In the genomic region with DNA sequence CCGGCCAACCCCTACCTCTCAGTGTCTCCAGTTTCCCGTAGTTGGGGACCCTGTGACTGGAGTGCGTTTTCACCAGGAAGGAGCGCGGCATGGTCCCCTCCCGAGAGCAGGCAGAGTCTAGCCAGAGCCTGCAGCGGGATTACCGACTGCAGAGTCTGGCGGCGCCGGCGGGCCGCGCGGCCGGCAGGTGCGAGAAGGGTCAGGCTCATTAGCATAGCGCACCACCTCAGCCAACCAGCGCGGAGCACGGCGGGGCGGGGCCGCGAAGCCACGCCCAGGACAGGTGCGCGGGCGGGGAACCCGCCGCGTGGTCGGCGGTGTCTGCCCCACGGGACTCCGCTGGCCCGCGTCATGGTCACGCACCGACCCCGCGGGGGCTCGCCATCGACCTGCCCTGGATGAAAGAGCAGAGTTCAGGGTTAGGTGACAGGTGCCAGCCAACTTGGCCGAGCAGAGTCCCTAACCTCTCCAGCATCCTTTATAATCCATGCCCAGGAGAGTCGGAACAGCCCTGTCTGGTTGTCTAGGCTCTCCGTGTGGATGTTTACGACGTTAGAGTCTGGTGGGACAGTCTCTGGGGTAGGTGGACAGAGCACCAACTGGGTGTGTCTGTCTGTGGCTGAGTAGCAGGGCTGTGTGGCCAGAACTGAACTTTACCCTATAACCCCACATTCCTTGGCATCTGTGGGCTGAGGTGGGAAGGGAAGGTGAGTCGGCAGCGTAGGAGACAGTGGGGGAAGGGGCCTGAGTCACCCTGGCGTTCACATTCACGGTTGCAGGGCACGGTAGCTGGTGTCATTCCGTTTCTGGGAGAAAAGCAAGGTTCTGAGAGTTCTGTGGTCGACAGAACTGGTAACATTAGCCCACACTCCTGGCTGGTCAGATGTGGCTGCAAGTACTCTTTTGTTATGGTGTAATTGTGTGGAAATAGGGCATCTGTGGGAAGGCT, we compare ENCODE assay signal across 8 mouse cellular contexts. TPM values are rescaled to one million over a fixed set of nuclear protein-coding genes. Genes with fewer than 3 reads are reported as not detected.
DNase-seq lines count a peak whose midpoint lies in the region; ATAC-seq and TF ChIP-seq lines count a peak whose summit lies in the region.

Gene Snai3, minus strand, starts transcription at position 210 of the 949 bp plus-strand sequence.

- peaks cover 69% of the 10 kb centered on the region for H3K4me1 ChIP-seq in E14TG2a.4 (replicated peaks; ENCODE audit: low read depth, low read length)
- H3K4me1 ChIP-seq in bone marrow macrophage, adult 2 months (ENCODE audit: control insufficient read depth, insufficient read depth, low read length), result peaks cover 21% of the 10 kb centered on the region
- peaks cover 15% of the 10 kb centered on the region for H3K4me1 ChIP-seq in forebrain, embryonic 12.5 days
- peaks cover 10% of the 10 kb centered on the region for H3K4me1 ChIP-seq in hindbrain, embryonic 14.5 days (replicated peaks; ENCODE audit: control insufficient read depth, insufficient read depth, low read length)
- H3K4me1 ChIP-seq in liver, adult 2 months (ENCODE audit: control insufficient read depth, insufficient read depth, low read length), result peaks cover 17% of the 10 kb centered on the region

- TF ChIP-seq CTCF in E14TG2a.4 (conservative IDR thresholded peaks at IDR 0.05; ENCODE audit: low read length), result no peak
- no peak for TF ChIP-seq CTCF in bone marrow macrophage, adult 2 months (IDR thresholded peaks at IDR 0.05; ENCODE audit: low read depth, low read length)
- TF ChIP-seq CTCF in liver, adult 2 months (IDR thresholded peaks at IDR 0.05; ENCODE audit: low read depth, low read length), result no peak

- TF ChIP-seq POLR2A in bone marrow macrophage, adult 2 months (IDR thresholded peaks at IDR 0.05; ENCODE audit: borderline replicate concordance, low read depth, low read length), result no peak
- TF ChIP-seq POLR2A in liver, adult 2 months (IDR thresholded peaks at IDR 0.05; ENCODE audit: extremely low read depth, insufficient read depth, low read length), result 0 out of 2 replicates have a peak, but pooled peaks have one; percentile 18
- TF ChIP-seq POLR2A in myocyte (IDR thresholded peaks at IDR 0.05; ENCODE audit: insufficient read length, low read depth), result no peak

- 2% methylated on average over 55 of the region's 56 CpGs for WGBS in forebrain, embryonic 12.5 days
- 2% methylated on average over 56 of the region's 56 CpGs for WGBS in hindbrain, embryonic 14.5 days
- WGBS in liver, adult 2 months, result 3% methylated on average over 56 of the region's 56 CpGs

- peaks cover 22% of the 10 kb centered on the region for H3K36me3 ChIP-seq in E14TG2a.4 (ENCODE audit: insufficient read depth, low read length)
- no peaks in the 10 kb centered on the region for H3K36me3 ChIP-seq in forebrain, embryonic 12.5 days (replicated peaks)
- H3K36me3 ChIP-seq in hindbrain, embryonic 14.5 days (replicated peaks; ENCODE audit: control insufficient read depth, insufficient read depth), result 0 out of 2 replicates have a peak, but pooled peaks cover 4% of the 10 kb centered on the region
- no peaks in the 10 kb centered on the region for H3K36me3 ChIP-seq in liver, adult 2 months (ENCODE audit: control insufficient read depth, insufficient read depth, low read length)
- H3K36me3 ChIP-seq in myocyte (ENCODE audit: control insufficient read depth, insufficient read depth), result no peaks in the 10 kb centered on the region

- H3K4me3 ChIP-seq in E14TG2a.4 (replicated peaks; ENCODE audit: low read length) (peak within 1 kb of the TSS; percentile 82), myocyte (peak within 1 kb of the TSS; percentile 7)
- H3K4me3 ChIP-seq in bone marrow macrophage, adult 2 months (ENCODE audit: insufficient read depth, low read length), result peak within 1 kb of the TSS; percentile 6; the same call in 1 of the 2 replicates
- peak within 1 kb of the TSS; percentile 37 for H3K4me3 ChIP-seq in forebrain, embryonic 12.5 days (replicated peaks)
- peak within 1 kb of the TSS; percentile 32 for H3K4me3 ChIP-seq in hindbrain, embryonic 14.5 days (replicated peaks; ENCODE audit: low read length)
- peak within 1 kb of the TSS; percentile 27; the same call in 1 of the 2 replicates for H3K4me3 ChIP-seq in liver, adult 2 months (ENCODE audit: insufficient read depth, low read depth, low read length)

- peaks cover 56% of the 10 kb centered on the region for H3K27me3 ChIP-seq in E14TG2a.4 (ENCODE audit: insufficient read depth, low read length)
- H3K27me3 ChIP-seq in forebrain, embryonic 12.5 days, result peaks cover 82% of the 10 kb centered on the region
- peaks cover 54% of the 10 kb centered on the region for H3K27me3 ChIP-seq in hindbrain, embryonic 14.5 days (ENCODE audit: control insufficient read depth, insufficient read depth, low read length)
- no peaks in the 10 kb centered on the region for H3K27me3 ChIP-seq in liver, adult 2 months (ENCODE audit: control insufficient read depth, insufficient read depth, low read length)
- H3K27me3 ChIP-seq in myocyte (ENCODE audit: control insufficient read depth, insufficient read depth, insufficient read length), result no peaks in the 10 kb centered on the region

- H3K4me2 ChIP-seq in forebrain, embryonic 12.5 days, result peak within 1 kb of the TSS; percentile 65
- peak within 1 kb of the TSS; percentile 68 for H3K4me2 ChIP-seq in hindbrain, embryonic 14.5 days (replicated peaks)
- peak within 1 kb of the TSS; percentile 74 for H3K4me2 ChIP-seq in myocyte (ENCODE audit: low read depth)

- H3K79me2 ChIP-seq in liver, adult 2 months (ENCODE audit: control insufficient read depth, insufficient read depth, low read length), result no peaks in the 10 kb centered on the region
- H3K79me2 ChIP-seq in myocyte (ENCODE audit: control insufficient read depth, insufficient read depth), result no peaks in the 10 kb centered on the region

- peak; percentile 33 for DNase-seq in hindbrain, embryonic 14.5 days (ENCODE audit: low spot score)
- peak; percentile 68 for DNase-seq in liver, adult 2 months (ENCODE audit: extremely low read depth, low read depth, low spot score)
- DNase-seq in thymus, adult 18-20 months, result peak; percentile 71 to 77
- DNase-seq in right cerebral cortex, postnatal 36 days (ENCODE audit: low spot score in 2 of 2), result no peak

- H3K9ac ChIP-seq in forebrain, embryonic 12.5 days, result peak within 1 kb of the TSS; percentile 40; the same call in 1 of the 2 replicates
- peak within 1 kb of the TSS; percentile 39 for H3K9ac ChIP-seq in hindbrain, embryonic 14.5 days
- peak within 1 kb of the TSS; percentile 19; the same call in 1 of the 2 replicates for H3K9ac ChIP-seq in liver, adult 2 months (ENCODE audit: low read depth, low read length)

- H3K27ac ChIP-seq in bone marrow macrophage, adult 2 months (ENCODE audit: insufficient read depth, low read depth, low read length), result no peak within 1 kb of the TSS
- no peak within 1 kb of the TSS for H3K27ac ChIP-seq in forebrain, embryonic 12.5 days
- H3K27ac ChIP-seq in hindbrain, embryonic 14.5 days, result no peak within 1 kb of the TSS
- peak within 1 kb of the TSS; percentile 36 for H3K27ac ChIP-seq in liver, adult 2 months (replicated peaks; ENCODE audit: insufficient read depth, low read depth, low read length)

- no peak within 1 kb of the TSS for H3ac ChIP-seq in myocyte (ENCODE audit: control insufficient read depth, insufficient read length)

- H3K9me3 ChIP-seq in E14TG2a.4 (ENCODE audit: low read length), result no peaks in the 10 kb centered on the region
- no peaks in the 10 kb centered on the region for H3K9me3 ChIP-seq in forebrain, embryonic 12.5 days
- no peaks in the 10 kb centered on the region for H3K9me3 ChIP-seq in hindbrain, embryonic 14.5 days (ENCODE audit: control insufficient read depth, low read length)

- ATAC-seq in forebrain, embryonic 12.5 days (ENCODE audit: low FRiP score), result peak; percentile 64
- ATAC-seq in hindbrain, embryonic 14.5 days (ENCODE audit: low FRiP score), result no peak; the same call in 1 of the 2 replicates

TF ChIP-seq in myocyte, 11 proteins besides CTCF, POLR2A, EP300 and RAD21:
- TF ChIP-seq MYOD1 (IDR thresholded peaks at IDR 0.05; ENCODE audit: control insufficient read depth in 1 of 3, insufficient read length in 2 of 3, low read depth in 2 of 3) (peak in 2 of 3 experiments; percentile 69 to 93), MYOG (IDR thresholded peaks at IDR 0.05; ENCODE audit: control insufficient read depth in 1 of 3, insufficient read depth in 1 of 3, insufficient read length in 2 of 3, low read depth in 2 of 3) (peak in 2 of 3 experiments; percentile 73 to 78), CEBPB (IDR thresholded peaks at IDR 0.05; ENCODE audit: insufficient read depth, poor library complexity, severe bottlenecking) (peak; percentile 57; the same call in 1 of the 2 replicates), USF1 (IDR thresholded peaks at IDR 0.05; ENCODE audit: low read depth) (no peak), TCF3 (IDR thresholded peaks at IDR 0.05; ENCODE audit: insufficient read length, low read depth) (peak; percentile 7), TCF12 (IDR thresholded peaks at IDR 0.05; ENCODE audit: insufficient read depth, poor library complexity, severe bottlenecking) (no peak)

RNA-seq across cellular contexts. Expression of gene Snai3, which starts in this region (rescaled TPM):
- polyA plus RNA-seq in bone marrow macrophage, adult 2 months (2012; ENCODE audit: insufficient read depth, insufficient read length, missing spikeins), result not detected in 2 replicates
- polyA plus RNA-seq in forebrain, embryonic 12.5 days (2016; fragmentation: Nextera tagmentation; extraction: Ambion mirVana), result 0.15 TPM in 1 of 2 replicates, not detected in the other
- polyA plus RNA-seq in hindbrain, embryonic 14.5 days (2014; fragmentation: Nextera tagmentation; extraction: Ambion mirVana), result not detected in 2 replicates
- not detected in 2 replicates for total RNA-seq in liver, adult 2 months (2014; rRNA removed)
- 0.44 and 0.46 TPM in 2 replicates for polyA plus RNA-seq in liver, adult 2 months (2012; rRNA removed)
- polyA plus RNA-seq in myocyte (2012; fragmentation: generic; extraction: Trizol), result 1.3 TPM

Comparison
In these comparisons a context has a peak if more than half of its experiments do, and no peak if none do; other contexts are left out.
1. Peak in ATAC-seq, H3K4me3 ChIP-seq, H3K9ac ChIP-seq and H3K4me2 ChIP-seq in forebrain, embryonic 12.5 days; RNA of the gene not detected or under 1 TPM.
2. Peak in DNase-seq, H3K4me3 ChIP-seq, H3K9ac ChIP-seq and H3K4me2 ChIP-seq in hindbrain, embryonic 14.5 days; RNA of the gene not detected or under 1 TPM.
3. Peak in DNase-seq, H3K4me3 ChIP-seq, H3K27ac ChIP-seq and H3K9ac ChIP-seq in liver, adult 2 months; RNA of the gene not detected or under 1 TPM.
4. H3K4me3 ChIP-seq: peak in every context shown above with its lines; median percentile 82 in E14TG2a.4; 37 in forebrain, embryonic 12.5 days; 32 in hindbrain, embryonic 14.5 days; 27 in liver, adult 2 months; 7 in myocyte; 6 in bone marrow macrophage, adult 2 months.
5. DNase-seq: peak in thymus, adult 18-20 months (2 of 2); none in right cerebral cortex, postnatal 36 days (0 of 2).
6. Peak in every context shown above with its lines, with median percentiles within 50 percentile points of each other: H3K4me2 ChIP-seq and H3K9ac ChIP-seq.